In genomic region chr9:69304991-69305390, GRCm38 (mm10) we compare ENCODE assay signal across 16 mouse cellular contexts.
A peak's percentile ranks its signal among the peaks of the same experiment; 100 is the strongest.
DNase-seq lines count a peak whose midpoint lies in the region; ATAC-seq and TF ChIP-seq lines count a peak whose summit lies in the region.
"Had no signal": no experiment of that assay in that cellular context is flagged by ENCODE, and none has a peak within 500 bp of the region (broad histone marks: within the 10 kb centered on the region; RNA-seq: fewer than 3 reads in every experiment).

No protein-coding gene starts in this region.

- peaks cover 49% of the 10 kb centered on the region for H3K79me2 ChIP-seq in liver, adult 2 months (ENCODE audit: control insufficient read depth, insufficient read depth, low read length)

- H3K4me3 ChIP-seq in liver, adult 2 months (ENCODE audit: insufficient read depth, low read depth, low read length), result no peak overlapping the region
- H3K4me3 ChIP-seq in liver, embryonic 12.5 days, result no peak overlapping the region
- no peak overlapping the region for H3K4me3 ChIP-seq in liver, embryonic 16.5 days (ENCODE audit: low read depth, low read length)
- H3K4me3 ChIP-seq: embryonic facial prominence, embryonic 15.5 days; erythroblast, embryonic 14.5 days; heart, embryonic 12.5 days had no signal

- no peak overlapping the region for H3K4me2 ChIP-seq in liver, embryonic 12.5 days
- no peak overlapping the region for H3K4me2 ChIP-seq in liver, embryonic 16.5 days (ENCODE audit: low read depth, low read length)
- H3K4me2 ChIP-seq: embryonic facial prominence, embryonic 15.5 days; heart, embryonic 12.5 days had no signal

- H3K4me1 ChIP-seq in liver, adult 2 months (ENCODE audit: control insufficient read depth, insufficient read depth, low read length), result peaks cover 59% of the 10 kb centered on the region
- H3K4me1 ChIP-seq in liver, embryonic 12.5 days, result 0 out of 2 replicates have a peak, but pooled peaks cover 10% of the 10 kb centered on the region
- H3K4me1 ChIP-seq in liver, embryonic 16.5 days (ENCODE audit: control insufficient read depth, low read depth, low read length), result no peaks in the 10 kb centered on the region; the same call in none of the 2 replicates

- WGBS in liver, adult 2 months, result 16% methylated on average over 3 of the region's 3 CpGs
- 59% methylated on average over 3 of the region's 3 CpGs for WGBS in liver, embryonic 12.5 days (ENCODE audit: insufficient replicate concordance)
- WGBS in liver, embryonic 16.5 days (ENCODE audit: insufficient replicate concordance), result 38% methylated on average over 3 of the region's 3 CpGs

- no peaks in the 10 kb centered on the region for H3K9me3 ChIP-seq in liver, embryonic 12.5 days (replicated peaks)
- no peaks in the 10 kb centered on the region for H3K9me3 ChIP-seq in liver, embryonic 16.5 days (replicated peaks; ENCODE audit: control insufficient read depth, low read length)
- H3K9me3 ChIP-seq: embryonic facial prominence, embryonic 15.5 days; heart, embryonic 12.5 days had no signal

- peak overlapping the region; percentile 53 for H3K27ac ChIP-seq in liver, adult 2 months (replicated peaks; ENCODE audit: insufficient read depth, low read depth, low read length)
- no peak overlapping the region for H3K27ac ChIP-seq in liver, embryonic 12.5 days
- H3K27ac ChIP-seq in liver, embryonic 16.5 days (ENCODE audit: low read length), result no peak overlapping the region
- H3K27ac ChIP-seq: embryonic facial prominence, embryonic 15.5 days had no signal

- no peak overlapping the region for H3K9ac ChIP-seq in liver, adult 2 months (ENCODE audit: low read depth, low read length)
- H3K9ac ChIP-seq in liver, embryonic 12.5 days, result no peak overlapping the region
- no peak overlapping the region for H3K9ac ChIP-seq in liver, embryonic 16.5 days (ENCODE audit: low read depth, low read length)
- H3K9ac ChIP-seq: embryonic facial prominence, embryonic 15.5 days; heart, embryonic 12.5 days had no signal

- TF ChIP-seq POLR2A in liver, adult 2 months (IDR thresholded peaks at IDR 0.05; ENCODE audit: extremely low read depth, insufficient read depth, low read length), result no peak

- no peak for ATAC-seq in liver, embryonic 12.5 days
- ATAC-seq in liver, embryonic 16.5 days (ENCODE audit: low read depth), result peak; percentile 63; the same call in 1 of the 2 replicates
- ATAC-seq: forebrain, embryonic 16.5 days; hindbrain, embryonic 16.5 days had no signal

- H3K36me3 ChIP-seq in liver, adult 2 months (ENCODE audit: control insufficient read depth, insufficient read depth, low read length), result no peaks in the 10 kb centered on the region
- no peaks in the 10 kb centered on the region for H3K36me3 ChIP-seq in liver, embryonic 12.5 days
- H3K36me3 ChIP-seq in liver, embryonic 16.5 days (ENCODE audit: control insufficient read depth, insufficient read depth), result no peaks in the 10 kb centered on the region
- H3K36me3 ChIP-seq: embryonic facial prominence, embryonic 15.5 days; heart, embryonic 12.5 days had no signal

- peak; percentile 50 for DNase-seq in adrenal gland, postnatal 14 days
- no peak for DNase-seq in adrenal gland, postnatal 4 days (ENCODE audit: low spot score in 2 of 2)
- peak; percentile 88 for DNase-seq in liver, adult 2 months (ENCODE audit: extremely low read depth, low read depth, low spot score)
- no peak for DNase-seq in embryo, embryonic 11 days
- DNase-seq: cerebellum, adult 18-20 months; cerebellum, adult 9-11 months; gastrocnemius, postnatal 14 days; heart, postnatal 36 days; kidney, adult 11 months had no signal

- no peaks in the 10 kb centered on the region for H3K27me3 ChIP-seq in liver, adult 2 months (ENCODE audit: control insufficient read depth, insufficient read depth, low read length)
- peaks cover 5% of the 10 kb centered on the region; the same call in 1 of the 2 replicates for H3K27me3 ChIP-seq in liver, embryonic 12.5 days (replicated peaks)
- H3K27me3 ChIP-seq in liver, embryonic 16.5 days (ENCODE audit: control insufficient read depth, insufficient read depth, low read depth, low read length), result no peaks in the 10 kb centered on the region
- H3K27me3 ChIP-seq: embryonic facial prominence, embryonic 15.5 days; heart, embryonic 12.5 days had no signal

- TF ChIP-seq CTCF in liver, adult 2 months (IDR thresholded peaks at IDR 0.05; ENCODE audit: low read depth, low read length), result no peak

Comparison
In these comparisons a context has a peak if more than half of its experiments do, and no peak if none do; other contexts are left out.
1. DNase-seq: peak in adrenal gland, postnatal 14 days (single experiment) and liver, adult 2 months (single experiment); none in adrenal gland, postnatal 4 days (0 of 2) and embryo, embryonic 11 days (single experiment).